Mouse (Mus musculus) lung, adult 2 months (tissue): ENCODE data around the gene Id4.

Experiments used
- CTCF ChIP-seq: fragments of 200-500 bp; IDR thresholded peaks from 2 replicates; pipeline ENCODE4 v1.5.1; 2011; ENCODE audit warnings: mild to moderate bottlenecking, low read length, control low read depth; ENCODE audit not compliant: insufficient read depth
- POLR2A ChIP-seq: fragments of 200-500 bp; IDR thresholded peaks from 2 replicates; pipeline ENCODE4 v1.6.1; 2011; ENCODE audit warnings: low read depth, mild to moderate bottlenecking, control low read depth, low read length, borderline replicate concordance; ENCODE audit errors: extremely low read depth

- TF ChIP-seq CTCF (no peak), POLR2A (no peak)
These were observed 23.4 kb downstream of the Id4 start for GRCm38 (mm10) chr13:48284426-48284825.
